Mouse (Mus musculus): ENCODE results near the gene Trem2.
"Not testable (repeated sequence)": the region's sequence is repeated elsewhere in the genome, so short reads cannot be mapped to it uniquely, and the experiment has no call there.

GRCm38 (mm10) chr17:48315905-48316579 is 30.2 kb upstream of the Trem2 start, which contains the start of gene B430306N03Rik:
- not testable (repeated sequence) for TF ChIP-seq POLR2A, CTCF (IDR thresholded peaks at IDR 0.05; ENCODE audit: insufficient read depth, low read depth, low read length)

All from olfactory bulb, adult 2 months (tissue).